Mouse (Mus musculus): ENCODE data around the gene Gm49395. TPM values are rescaled to one million over a fixed set of nuclear protein-coding genes. Genes with fewer than 3 reads are reported as not detected.

The Gm49395 gene
- polyA plus RNA-seq, 1 experiment from 2014 or later, result 7.1 TPM

- Histone ChIP-seq H3K4me1 (0 out of 2 replicates have a peak, but pooled peaks cover 3% of the 10 kb centered on the region), H3K9me3 (no peaks in the 10 kb centered on the region), H3K27me3 (replicated peaks) (no peaks in the 10 kb centered on the region), H3K36me3 (no peaks in the 10 kb centered on the region), H3K4me3 (replicated peaks) (no peak overlapping the region), H3K4me2 (no peak overlapping the region), H3K27ac (no peak overlapping the region), H3K9ac (no peak overlapping the region)
- WGBS, result 74% methylated on average over 6 of the region's 6 CpGs
- no peak for ATAC-seq (ENCODE audit: insufficient read depth, low FRiP score, low read depth)
These were observed 22.6 kb downstream of the Gm49395 start for GRCm38 (mm10) chr13:115078997-115079685.

DNA sequence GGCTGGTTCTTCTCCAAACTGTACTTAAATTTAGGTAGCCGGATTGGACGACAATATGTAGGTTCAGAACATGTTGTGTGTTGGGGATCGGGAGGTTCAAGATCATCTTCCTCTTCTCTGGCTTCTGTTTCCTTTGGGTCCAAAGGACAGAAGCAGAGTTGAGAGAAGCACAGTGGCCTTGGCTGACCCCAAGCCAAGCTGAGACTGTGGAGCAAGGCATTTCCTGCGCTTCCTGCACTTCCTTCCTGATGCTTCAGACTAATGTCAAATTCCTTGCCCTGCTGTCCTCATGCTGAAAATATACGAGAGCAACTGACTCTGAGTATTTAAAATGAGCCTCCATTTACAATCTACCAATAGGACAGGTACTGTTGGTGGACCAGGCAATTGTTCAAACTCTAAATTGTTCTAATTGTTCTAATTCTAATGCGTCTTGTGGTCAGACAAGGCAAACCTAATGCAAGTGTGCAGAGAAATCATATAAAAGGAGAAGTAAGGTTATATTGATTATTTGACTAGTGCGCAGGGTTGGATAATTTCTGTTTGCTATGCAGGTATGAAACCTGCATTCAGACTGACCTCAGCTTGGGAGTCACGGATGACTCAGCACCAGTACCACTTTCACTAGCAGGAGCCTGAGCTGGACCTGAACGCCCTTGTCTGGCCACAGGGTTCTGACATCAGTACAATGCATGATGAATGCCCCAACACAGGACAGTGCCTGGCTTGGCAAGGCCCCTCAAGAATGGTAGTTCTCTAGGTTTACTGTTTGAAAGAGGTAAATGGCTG, 24.2 kb downstream of the Gm49395 start:
- H3K4me3 ChIP-seq (replicated peaks), result no peak overlapping the region
- 77% methylated on average over 9 of the region's 9 CpGs for WGBS
- no peak overlapping the region for H3K4me2 ChIP-seq
- no peak overlapping the region for H3K9ac ChIP-seq
- H3K9me3 ChIP-seq, result no peaks in the 10 kb centered on the region
- ATAC-seq (ENCODE audit: insufficient read depth, low FRiP score, low read depth), result no peak
- H3K36me3 ChIP-seq, result no peaks in the 10 kb centered on the region
- H3K27me3 ChIP-seq (replicated peaks), result no peaks in the 10 kb centered on the region
- H3K4me1 ChIP-seq, result 0 out of 2 replicates have a peak, but pooled peaks cover 3% of the 10 kb centered on the region
- H3K27ac ChIP-seq, result no peak overlapping the region

DNA sequence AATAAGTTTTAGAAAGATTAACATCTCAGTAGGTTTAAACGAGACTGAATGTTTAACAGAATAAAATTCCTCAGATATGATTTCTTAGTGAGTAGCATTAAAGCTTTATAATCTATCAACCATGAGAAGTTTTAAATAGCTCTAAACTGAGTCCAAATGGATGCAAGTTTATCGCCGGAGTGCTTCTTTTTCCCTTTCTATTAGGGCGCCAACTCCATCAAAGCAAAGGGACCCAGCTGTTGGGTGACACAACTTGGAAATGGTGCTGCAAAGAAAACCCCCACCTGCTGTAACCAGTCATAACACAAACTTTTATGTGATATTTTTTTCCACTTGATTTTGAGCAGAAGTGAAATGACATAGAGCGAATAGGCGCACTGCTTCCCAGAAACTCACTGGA, 29.3 kb downstream of the Gm49395 start:
- no peak overlapping the region for H3K4me2 ChIP-seq
- peak; percentile 60; the same call in 1 of the 2 replicates for ATAC-seq (ENCODE audit: insufficient read depth, low FRiP score, low read depth)
- no peak overlapping the region for H3K9ac ChIP-seq
- H3K4me3 ChIP-seq (replicated peaks), result no peak overlapping the region
- no peaks in the 10 kb centered on the region for H3K27me3 ChIP-seq (replicated peaks)
- H3K4me1 ChIP-seq, result no peaks in the 10 kb centered on the region
- H3K9me3 ChIP-seq, result no peaks in the 10 kb centered on the region
- H3K36me3 ChIP-seq, result no peaks in the 10 kb centered on the region
- 54% methylated on average over 6 of the region's 6 CpGs for WGBS
- peak overlapping the region; percentile 78; the same call in 1 of the 2 replicates for H3K27ac ChIP-seq

GRCm38 (mm10) chr13:115071431-115071830, 30.3 kb downstream of the Gm49395 start:
- no peaks in the 10 kb centered on the region for H3K4me1 ChIP-seq
- no peak for ATAC-seq (ENCODE audit: insufficient read depth, low FRiP score, low read depth)
- no peaks in the 10 kb centered on the region for H3K27me3 ChIP-seq (replicated peaks)
- H3K4me3 ChIP-seq (replicated peaks), result no peak overlapping the region
- 0 out of 2 replicates have a peak overlapping the region, but pooled peaks have one; percentile 21 for H3K27ac ChIP-seq
- no peak overlapping the region for H3K4me2 ChIP-seq
- 68% methylated on average over 3 of the region's 3 CpGs for WGBS
- no peak overlapping the region for H3K9ac ChIP-seq
- no peaks in the 10 kb centered on the region for H3K9me3 ChIP-seq
- no peaks in the 10 kb centered on the region for H3K36me3 ChIP-seq

DNA sequence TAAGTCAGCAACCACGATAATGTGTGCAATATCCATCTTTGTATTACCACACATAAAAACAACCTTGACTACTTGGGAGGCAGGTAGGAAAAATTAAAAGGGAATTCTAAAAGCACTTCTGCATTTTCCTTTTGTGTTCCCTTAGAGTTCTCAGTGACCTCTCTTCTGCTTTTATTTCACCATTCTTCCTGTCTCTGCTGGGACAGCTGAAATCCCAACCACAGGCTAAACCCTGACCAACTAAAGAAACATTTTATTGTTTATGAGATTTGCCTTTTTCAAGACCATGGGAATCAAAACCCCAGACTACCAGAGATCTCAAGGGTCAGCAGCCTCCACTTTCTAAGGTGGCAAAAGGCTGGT, 33.8 kb downstream of the Gm49395 start:
- H3K27ac ChIP-seq, result no peak overlapping the region
- no peak overlapping the region for H3K9ac ChIP-seq
- 89% methylated on average over 1 of the region's 1 CpGs for WGBS
- no peaks in the 10 kb centered on the region for H3K36me3 ChIP-seq
- no peaks in the 10 kb centered on the region for H3K9me3 ChIP-seq
- no peaks in the 10 kb centered on the region for H3K4me1 ChIP-seq
- ATAC-seq (ENCODE audit: insufficient read depth, low FRiP score, low read depth), result no peak
- H3K4me2 ChIP-seq, result no peak overlapping the region
- H3K27me3 ChIP-seq (replicated peaks), result no peaks in the 10 kb centered on the region
- H3K4me3 ChIP-seq (replicated peaks), result no peak overlapping the region

DNA sequence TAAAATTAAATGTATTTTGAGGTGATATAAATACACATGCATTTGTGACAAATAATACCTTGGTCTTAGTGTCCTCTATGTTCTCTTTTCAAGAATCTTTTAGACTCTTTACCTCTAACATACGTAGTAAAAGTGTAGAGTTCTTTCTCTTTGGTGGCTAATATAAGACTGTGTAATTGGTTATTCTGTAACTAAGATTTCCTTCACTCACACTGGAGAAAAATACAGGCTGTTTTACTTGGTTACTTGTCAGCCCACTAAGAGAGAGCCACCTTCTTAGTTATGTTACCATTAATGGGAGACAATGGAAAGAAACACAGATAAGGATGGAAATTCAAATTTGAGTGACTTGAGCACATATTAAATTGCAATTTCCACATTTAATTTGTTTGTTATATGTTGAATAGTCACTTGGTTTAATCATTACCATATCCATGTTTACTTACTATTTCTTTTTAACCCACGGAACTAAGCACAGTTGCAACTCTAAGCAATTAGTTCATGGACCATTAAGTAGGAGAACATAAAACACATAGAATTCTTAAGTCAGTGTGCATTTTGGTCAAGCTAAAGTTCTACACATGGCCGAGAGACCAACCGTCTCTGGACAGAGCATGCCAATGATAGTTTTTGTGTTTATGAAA, 34.3 kb downstream of the Gm49395 start:
- ATAC-seq (ENCODE audit: insufficient read depth, low FRiP score, low read depth), result no peak
- Histone ChIP-seq H3K4me3 (replicated peaks) (no peak overlapping the region), H3K27ac (no peak overlapping the region), H3K4me1 (no peaks in the 10 kb centered on the region), H3K9me3 (no peaks in the 10 kb centered on the region), H3K27me3 (replicated peaks) (no peaks in the 10 kb centered on the region), H3K9ac (no peak overlapping the region), H3K4me2 (no peak overlapping the region), H3K36me3 (no peaks in the 10 kb centered on the region)
- 85% methylated on average over 4 of the region's 4 CpGs for WGBS

DNA sequence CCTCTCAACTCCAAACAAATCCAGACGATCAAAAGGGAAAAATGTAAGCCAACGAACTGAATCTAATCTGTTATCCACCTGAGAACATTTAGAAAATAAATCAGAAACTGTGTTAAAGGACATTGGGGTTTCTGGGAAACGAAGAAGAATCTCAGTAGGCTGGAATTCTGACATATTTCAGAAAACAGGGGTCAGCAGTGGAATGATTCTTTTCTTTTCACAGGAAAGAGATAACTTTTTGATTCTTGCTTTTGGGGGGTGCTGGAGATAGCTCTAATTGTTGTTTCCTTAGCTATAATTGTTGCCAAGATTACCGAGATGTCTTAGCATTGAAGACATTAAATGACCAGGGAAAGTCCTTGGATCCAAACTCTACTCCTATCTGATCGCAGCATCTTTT, 44.2 kb downstream of the Gm49395 start:
- Histone ChIP-seq H3K9ac (no peak overlapping the region), H3K27ac (no peak overlapping the region), H3K4me2 (no peak overlapping the region), H3K36me3 (no peaks in the 10 kb centered on the region), H3K4me1 (peaks cover 11% of the 10 kb centered on the region), H3K27me3 (replicated peaks) (no peaks in the 10 kb centered on the region), H3K4me3 (replicated peaks) (no peak overlapping the region), H3K9me3 (no peaks in the 10 kb centered on the region)
- 75% methylated on average over 5 of the region's 5 CpGs for WGBS
- ATAC-seq (ENCODE audit: insufficient read depth, low FRiP score, low read depth), result no peak

GRCm38 (mm10) chr13:115054783-115055182, 46.9 kb downstream of the Gm49395 start:
- Histone ChIP-seq H3K4me3 (replicated peaks) (no peak overlapping the region), H3K27ac (peak overlapping the region; percentile 23; the same call in 1 of the 2 replicates), H3K4me1 (peaks cover 15% of the 10 kb centered on the region), H3K4me2 (peak overlapping the region; percentile 9), H3K27me3 (replicated peaks) (no peaks in the 10 kb centered on the region), H3K36me3 (no peaks in the 10 kb centered on the region), H3K9ac (no peak overlapping the region), H3K9me3 (no peaks in the 10 kb centered on the region)
- WGBS, result 23% methylated on average over 9 of the region's 9 CpGs
- ATAC-seq (ENCODE audit: insufficient read depth, low FRiP score, low read depth), result no peak

DNA sequence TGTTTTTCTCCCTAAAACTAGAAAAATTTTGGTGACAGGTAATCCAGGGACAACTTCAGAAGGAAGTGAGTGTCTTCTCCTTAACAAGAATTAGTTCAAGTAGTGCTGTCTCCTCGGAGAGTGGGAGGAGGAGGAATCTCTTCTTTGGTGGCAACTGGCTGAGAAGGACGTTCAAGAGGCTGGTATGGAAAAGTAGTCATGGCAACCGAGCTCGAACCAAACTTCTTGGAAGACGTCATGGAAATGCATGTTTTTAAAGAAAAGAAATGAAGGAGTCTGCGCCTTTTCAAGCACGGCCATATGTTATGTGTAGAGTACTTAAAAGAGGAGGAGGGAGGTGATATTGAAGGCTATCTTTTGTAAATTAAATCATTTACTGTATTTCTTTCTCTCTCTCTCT, 49.2 kb downstream of the Gm49395 start:
- Histone ChIP-seq H3K36me3 (no peaks in the 10 kb centered on the region), H3K4me2 (no peak overlapping the region), H3K4me1 (peaks cover 15% of the 10 kb centered on the region), H3K27me3 (replicated peaks) (no peaks in the 10 kb centered on the region), H3K4me3 (replicated peaks) (no peak overlapping the region), H3K27ac (no peak overlapping the region), H3K9me3 (no peaks in the 10 kb centered on the region), H3K9ac (no peak overlapping the region)
- 82% methylated on average over 7 of the region's 7 CpGs for WGBS
- no peak for ATAC-seq (ENCODE audit: insufficient read depth, low FRiP score, low read depth)

DNA sequence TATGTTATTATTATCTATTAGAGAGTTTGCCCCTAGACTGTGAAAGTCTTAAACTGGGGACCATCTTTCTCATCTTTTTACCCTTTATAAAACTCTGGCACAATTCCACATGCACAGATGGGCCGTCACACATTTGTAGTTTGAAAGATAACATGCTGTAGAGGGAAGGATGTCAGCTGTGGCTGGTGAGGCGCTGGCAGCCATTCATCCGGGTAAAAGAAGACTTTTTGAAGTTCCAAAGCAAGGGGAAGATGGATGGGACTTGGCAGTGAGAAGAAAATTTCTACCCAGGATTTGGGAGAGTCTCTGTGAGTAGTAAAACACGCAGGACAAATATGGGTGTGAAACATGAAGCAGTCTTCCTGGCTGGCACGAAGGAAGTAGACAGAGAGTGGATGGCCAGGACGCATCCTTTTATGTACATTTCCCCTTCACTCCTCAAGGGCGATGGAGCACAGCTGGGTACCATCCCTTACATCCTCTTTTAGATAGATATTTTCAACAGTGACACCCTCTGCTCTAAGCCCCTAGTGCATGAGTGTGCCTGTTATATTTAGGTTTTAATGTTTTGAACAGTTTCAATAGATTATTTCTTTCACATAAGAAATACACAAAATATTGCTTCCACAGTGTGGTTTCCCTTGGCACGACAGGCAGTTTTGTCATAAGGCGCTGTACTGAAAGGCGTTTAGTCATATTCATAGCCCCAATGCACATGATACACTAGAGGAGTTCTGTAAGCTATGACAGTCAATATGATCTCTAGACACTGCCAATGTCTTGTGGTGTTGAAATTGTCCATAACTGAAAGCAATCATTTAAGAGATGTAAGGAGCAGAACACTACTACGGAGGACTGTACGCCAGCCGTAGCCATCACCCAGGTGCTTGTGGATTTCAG, 50.8 kb downstream of the Gm49395 start:
- Histone ChIP-seq H3K27ac (peak overlapping the region; percentile 38; the same call in 1 of the 2 replicates), H3K27me3 (replicated peaks) (no peaks in the 10 kb centered on the region), H3K36me3 (no peaks in the 10 kb centered on the region), H3K4me1 (peaks cover 15% of the 10 kb centered on the region), H3K4me2 (no peak overlapping the region), H3K9ac (no peak overlapping the region), H3K4me3 (replicated peaks) (no peak overlapping the region), H3K9me3 (no peaks in the 10 kb centered on the region)
- 56% methylated on average over 13 of the region's 13 CpGs for WGBS
- peak; percentile 22; the same call in 1 of the 2 replicates for ATAC-seq (ENCODE audit: insufficient read depth, low FRiP score, low read depth)

- Histone ChIP-seq H3K27ac (no peak overlapping the region), H3K36me3 (no peaks in the 10 kb centered on the region), H3K9ac (no peak overlapping the region), H3K4me2 (no peak overlapping the region), H3K9me3 (no peaks in the 10 kb centered on the region), H3K27me3 (replicated peaks) (no peaks in the 10 kb centered on the region), H3K4me3 (replicated peaks) (no peak overlapping the region), H3K4me1 (no peaks in the 10 kb centered on the region)
- ATAC-seq (ENCODE audit: insufficient read depth, low FRiP score, low read depth), result no peak
- WGBS, result 40% methylated on average over 2 of the region's 2 CpGs
These were observed 59.1 kb downstream of the Gm49395 start for GRCm38 (mm10) chr13:115042652-115043051.

Data from stomach, embryonic 15.5 days (tissue).